Mouse (Mus musculus) E14TG2a.4 (cell line): ENCODE measurements at regions not wholly inside any gene's neighbourhood (a gene's known extent, or its start where the extent isn't known, plus 50 kb on each side); places are given as distances from the start of the nearest gene placed in this dataset.

Experiments
- CTCF ChIP-seq: conservative IDR thresholded peaks from 2 replicates; pipeline ENCODE4 v1.5.1; 2014; ENCODE audit warnings: low read length
- NANOG ChIP-seq: IDR thresholded peaks from 2 replicates; pipeline ENCODE4 v1.6.1; 2014; ENCODE audit warnings: borderline replicate concordance, low read length, mixed read lengths

GRCm38 (mm10) chr4:62912891-62913290 lies 52.5 kb upstream of the Zfp618 start:
- TF ChIP-seq CTCF (no peak), NANOG (no peak)
